Mouse (Mus musculus) kidney, adult 2 months (tissue): ENCODE measurements around the gene Ddrgk1. TPM values are rescaled to one million over a fixed set of nuclear protein-coding genes. Genes with fewer than 3 reads are reported as not detected.

Experiments used
- DNase-seq: peaks from one replicate; pipeline ENCODE4 v3.0.0; 2021
- H3K27ac ChIP-seq: fragments of 200-500 bp; 2 replicates; pipeline ENCODE4 v1.5.1; 2012; ENCODE audit warnings: low read depth, low read length, control low read depth, inconsistent platforms; ENCODE audit not compliant: insufficient read depth
- H3K27me3 ChIP-seq: fragments of 200-500 bp; replicated peaks from 2 replicates; pipeline ENCODE4 v1.6.1; 2012; ENCODE audit warnings: mild to moderate bottlenecking, moderate library complexity, low read length, inconsistent platforms; ENCODE audit not compliant: control insufficient read depth, insufficient read depth
- H3K36me3 ChIP-seq: fragments of 200-500 bp; 2 replicates; pipeline ENCODE4 v1.6.1; 2012; ENCODE audit warnings: mild to moderate bottlenecking, moderate library complexity, low read length, inconsistent platforms; ENCODE audit not compliant: control insufficient read depth, insufficient read depth
- H3K4me1 ChIP-seq: fragments of 200-500 bp; 2 replicates; pipeline ENCODE4 v1.6.1; 2011; ENCODE audit warnings: low read length; ENCODE audit not compliant: control insufficient read depth, insufficient read depth
- H3K4me3 ChIP-seq: fragments of 200-500 bp; 2 replicates; pipeline ENCODE4 v1.5.1; 2011; ENCODE audit warnings: mild to moderate bottlenecking, low read depth, low read length, control low read depth; ENCODE audit not compliant: insufficient read depth
- CTCF ChIP-seq: fragments of 200-500 bp; conservative IDR thresholded peaks from 2 replicates; pipeline ENCODE4 v1.5.1; 2011; ENCODE audit warnings: low read depth, mild to moderate bottlenecking, control low read depth, low read length, moderate library complexity, mixed read lengths; ENCODE audit not compliant: insufficient read depth, insufficient read length
- POLR2A ChIP-seq: fragments of 200-500 bp; IDR thresholded peaks from one replicate; pipeline ENCODE4 v1.6.1; 2011; ENCODE audit warnings: low read depth, low read length, control low read depth
- WGBS: fragments of 180-500 bp; shearing (Covaris S2); methylation state at CpG from one replicate; pipeline ENCODE4 v1.1.7; 2018; 5-methylcytosine and 5-hydroxymethylcytosine counted together
- polyA plus RNA-seq: library from polyadenylated mRNA; depleted of rRNA; stranded (reverse); fragments of >200 nt; gene quantifications from 2 replicates; pipeline ENCODE4 v1.2.3, GENCODE M21; 2012

Gene Ddrgk1
- polyA plus RNA-seq, 1 experiment = 152 TPM

DNA sequence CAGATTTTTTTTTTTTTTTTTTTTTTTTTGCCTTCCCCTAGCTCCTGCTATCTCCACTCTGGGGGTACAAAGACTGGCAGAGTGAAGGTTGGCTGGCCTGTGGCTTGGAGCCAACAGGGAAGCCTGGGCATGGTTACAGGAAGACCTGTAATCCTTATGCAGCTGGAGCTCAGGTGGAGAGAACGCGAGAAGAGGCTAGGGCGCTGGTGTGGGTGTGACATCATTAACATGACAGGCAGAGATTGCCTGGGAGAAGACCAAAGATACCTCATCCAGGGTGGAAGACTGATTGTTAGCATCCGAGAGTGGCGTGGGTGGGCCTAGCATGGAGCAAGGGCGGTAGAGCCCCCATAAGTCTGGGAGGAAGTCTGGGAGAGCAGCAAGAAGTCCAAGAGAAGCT lies 25.2 kb downstream of the Ddrgk1 start:
- TF ChIP-seq POLR2A (no peak), CTCF (no peak)
- 0 out of 2 replicates have a peak, but pooled peaks cover 2% of the 10 kb centered on the region for H3K36me3 ChIP-seq
- DNase-seq = peak; percentile 69
- H3K27ac ChIP-seq = peak overlapping the region; percentile 93
- peaks cover 41% of the 10 kb centered on the region for H3K4me1 ChIP-seq
- H3K4me3 ChIP-seq = no peak overlapping the region
- H3K27me3 ChIP-seq = no peaks in the 10 kb centered on the region
- WGBS = 69% methylated on average over 6 of the region's 6 CpGs

DNA sequence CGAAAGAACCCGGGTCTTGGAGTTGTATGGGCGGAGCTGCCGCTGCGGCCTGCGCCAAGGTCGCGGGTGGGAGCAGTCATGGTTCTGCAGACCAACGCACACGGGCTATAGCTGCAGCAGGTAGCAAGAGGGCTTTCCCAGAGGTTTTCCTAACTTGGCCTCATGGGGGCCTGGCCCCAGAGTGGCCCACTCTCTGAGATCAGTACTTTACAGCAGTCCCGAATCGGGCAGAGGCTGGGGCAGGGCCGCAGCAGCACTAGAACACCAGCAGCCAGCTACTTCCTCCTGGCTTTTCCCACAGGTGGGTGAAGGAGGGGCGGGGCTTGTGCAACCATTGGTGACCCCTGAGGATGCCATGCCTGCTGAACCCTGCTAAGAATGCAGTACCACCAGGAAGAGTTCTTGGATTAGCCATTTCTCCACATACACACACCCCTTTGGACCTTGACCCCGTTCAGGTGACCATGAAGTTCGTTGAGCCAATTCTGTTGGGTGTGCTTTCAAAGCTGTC lies 26.3 kb downstream of the Ddrgk1 start:
- peak; percentile 97 for DNase-seq
- H3K27ac ChIP-seq = peak overlapping the region; percentile 94
- H3K4me3 ChIP-seq = peak overlapping the region; percentile 72

DNA sequence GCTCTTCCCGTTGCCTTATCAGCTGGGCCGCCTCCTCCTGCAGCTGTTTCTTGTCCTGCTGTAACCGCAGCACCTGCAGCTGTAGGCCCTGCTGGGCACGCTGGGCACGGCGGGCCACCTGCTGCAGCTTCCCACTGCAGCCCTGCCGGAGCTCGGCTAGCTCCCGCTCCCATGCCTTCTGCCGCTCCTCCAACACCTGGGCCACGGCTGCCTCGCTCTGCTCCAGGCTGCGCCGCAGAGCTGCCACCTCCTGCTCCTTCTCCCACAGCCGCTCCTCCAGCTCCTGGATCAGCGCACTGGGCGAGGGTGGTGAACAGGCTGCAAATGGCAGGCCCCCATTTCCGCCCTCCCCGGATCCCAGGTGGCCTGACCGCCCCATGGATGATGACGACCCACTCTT lies 28.6 kb downstream of the Ddrgk1 start:
- DNase-seq = no peak
- WGBS = 47% methylated on average over 21 of the region's 21 CpGs
- TF ChIP-seq POLR2A (no peak), CTCF (no peak)
- peak overlapping the region; percentile 23; the same call in 1 of the 2 replicates for H3K4me3 ChIP-seq
- peaks cover 46% of the 10 kb centered on the region for H3K4me1 ChIP-seq
- no peaks in the 10 kb centered on the region for H3K27me3 ChIP-seq
- H3K27ac ChIP-seq = 0 out of 2 replicates have a peak overlapping the region, but pooled peaks have one; percentile 21
- H3K36me3 ChIP-seq = 0 out of 2 replicates have a peak, but pooled peaks cover 2% of the 10 kb centered on the region

More for the DNA sequence above, 26.3 kb downstream of the Ddrgk1 start:
- 21% methylated on average over 16 of the region's 16 CpGs for WGBS
- Histone ChIP-seq H3K27me3 (no peaks in the 10 kb centered on the region), H3K36me3 (0 out of 2 replicates have a peak, but pooled peaks cover 2% of the 10 kb centered on the region), H3K4me1 (peaks cover 49% of the 10 kb centered on the region)
- TF ChIP-seq POLR2A (no peak), CTCF (no peak)

DNA sequence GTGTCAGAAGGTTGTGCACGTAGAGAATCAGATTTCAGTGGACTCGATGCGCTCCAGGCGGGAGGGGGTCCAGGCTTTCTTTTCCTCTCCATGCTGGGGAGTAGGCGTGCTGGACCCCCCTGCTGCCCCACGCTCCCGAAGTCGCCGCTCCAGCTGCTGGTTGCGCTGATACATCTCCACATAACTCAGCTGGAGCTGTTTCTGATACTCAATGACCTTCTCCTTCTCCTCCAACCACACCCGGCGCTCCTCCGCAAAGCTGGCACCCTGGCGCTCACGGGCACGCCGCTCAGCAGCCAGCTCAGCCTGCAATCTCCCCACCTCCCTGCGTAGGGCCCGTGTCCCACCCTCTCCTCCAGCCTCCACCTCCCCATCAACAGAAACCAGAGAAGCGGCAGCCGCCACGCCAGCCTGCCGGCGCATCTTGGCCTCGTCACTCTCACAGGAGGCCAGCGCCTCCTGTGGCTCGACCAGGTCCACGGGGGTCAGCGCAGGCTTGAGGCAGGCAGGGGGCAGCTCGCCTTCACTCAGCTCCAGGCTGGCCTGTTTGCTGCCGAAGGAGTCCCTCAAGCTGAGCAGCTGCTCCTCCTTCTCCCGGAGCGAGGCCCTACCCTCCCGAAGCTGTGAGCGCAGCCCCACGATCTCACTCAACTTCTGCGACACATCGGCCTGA lies 29.6 kb downstream of the Ddrgk1 start:
- WGBS = 21% methylated on average over 38 of the region's 38 CpGs
- TF ChIP-seq CTCF (no peak), POLR2A (no peak)
- H3K27me3 ChIP-seq = no peaks in the 10 kb centered on the region
- no peak for DNase-seq
- H3K27ac ChIP-seq = peak overlapping the region; percentile 6; the same call in 1 of the 2 replicates
- H3K36me3 ChIP-seq = 0 out of 2 replicates have a peak, but pooled peaks cover 2% of the 10 kb centered on the region
- H3K4me1 ChIP-seq = peaks cover 39% of the 10 kb centered on the region
- H3K4me3 ChIP-seq = peak overlapping the region; percentile 10; the same call in 1 of the 2 replicates

DNA sequence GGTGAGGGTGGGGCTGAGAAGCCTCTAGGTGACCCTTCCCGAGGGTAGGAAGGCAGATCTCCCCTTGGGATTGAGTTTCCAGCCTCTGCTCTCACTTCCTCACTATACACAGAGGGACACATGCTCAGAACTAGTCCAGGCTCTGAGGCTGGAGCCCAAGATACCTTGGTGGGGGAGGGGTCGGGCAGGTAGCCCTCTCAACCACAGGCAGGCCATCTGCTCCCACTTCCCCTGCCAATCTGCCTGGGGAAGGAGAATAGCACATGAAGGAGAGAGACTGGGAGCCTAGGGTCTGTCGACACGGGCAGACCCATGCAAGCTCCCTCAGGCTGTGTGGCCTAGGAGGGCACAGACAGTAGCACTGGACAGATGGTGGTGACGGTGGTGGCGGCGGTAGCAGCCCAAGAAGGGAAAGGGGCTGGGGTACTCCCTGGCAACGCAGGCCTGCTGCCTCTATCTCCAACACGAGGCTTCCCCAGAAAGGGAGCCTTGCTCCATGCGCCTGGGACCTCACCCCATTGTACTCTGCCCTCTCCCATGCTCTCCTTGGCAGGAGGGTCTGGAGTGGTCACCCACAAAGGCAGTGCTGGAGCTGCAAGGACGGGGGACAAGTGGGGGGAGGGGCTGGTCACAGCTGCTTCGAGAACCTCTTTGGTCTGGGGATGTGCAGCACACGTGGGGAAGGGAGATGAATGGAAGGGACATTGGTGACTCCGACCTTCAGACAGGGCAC lies 30.3 kb downstream of the Ddrgk1 start:
- DNase-seq = no peak
- Histone ChIP-seq H3K27ac (peak overlapping the region; percentile 6; the same call in 1 of the 2 replicates), H3K4me1 (peaks cover 33% of the 10 kb centered on the region), H3K36me3 (0 out of 2 replicates have a peak, but pooled peaks cover 2% of the 10 kb centered on the region), H3K4me3 (no peak overlapping the region), H3K27me3 (no peaks in the 10 kb centered on the region)
- TF ChIP-seq CTCF = no peak
- TF ChIP-seq POLR2A = no peak
- WGBS = 39% methylated on average over 14 of the region's 14 CpGs

DNA sequence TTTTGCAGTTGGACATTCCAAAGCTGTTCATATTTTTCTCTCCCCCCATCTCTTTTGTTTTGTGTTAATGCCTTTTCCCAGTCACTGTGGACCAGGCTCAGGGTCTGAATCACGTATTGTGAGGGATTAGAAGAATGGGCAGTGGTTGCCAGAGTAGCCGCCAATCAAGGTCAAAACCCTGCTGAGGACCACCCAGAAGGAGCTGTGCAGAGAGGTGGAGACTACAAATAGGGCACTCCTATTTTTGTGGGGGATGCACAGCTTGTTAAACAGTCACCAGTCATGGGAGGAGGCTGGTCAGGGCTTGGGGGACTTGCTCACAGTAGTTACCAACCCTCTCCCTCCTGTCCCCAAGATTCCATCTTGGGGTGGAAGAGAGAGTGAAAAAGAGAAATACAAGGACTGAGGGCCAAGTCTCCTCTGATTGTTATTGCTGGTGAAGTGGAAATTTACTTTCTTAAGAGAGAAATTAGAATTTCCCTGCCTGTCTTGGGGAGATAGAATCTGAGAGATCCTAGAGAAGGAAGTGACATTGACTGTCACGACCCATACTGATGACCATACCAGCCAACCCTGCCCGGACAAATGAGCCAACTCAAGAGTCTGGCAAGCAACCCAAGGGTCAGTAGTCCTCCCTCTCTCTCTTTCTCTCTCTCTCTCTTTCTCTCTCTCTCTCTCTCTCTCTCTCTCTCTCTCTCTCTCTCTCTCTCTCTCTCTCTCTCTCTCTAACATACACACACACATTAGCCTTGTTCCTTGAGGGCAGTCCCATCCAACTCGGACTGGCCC lies 31.4 kb downstream of the Ddrgk1 start:
- Histone ChIP-seq H3K27me3 (no peaks in the 10 kb centered on the region), H3K36me3 (peaks cover 2% of the 10 kb centered on the region; the same call in 1 of the 2 replicates), H3K27ac (no peak overlapping the region), H3K4me3 (no peak overlapping the region), H3K4me1 (peaks cover 31% of the 10 kb centered on the region)
- WGBS = 42% methylated on average over 5 of the region's 5 CpGs
- TF ChIP-seq CTCF (no peak), POLR2A (no peak)
- DNase-seq = peak; percentile 55
